Mouse (Mus musculus): ENCODE measurements around the gene Ehd1. TPM values are rescaled to one million over a fixed set of nuclear protein-coding genes. Genes with fewer than 3 reads are reported as not detected.

The Ehd1 gene
- polyA plus RNA-seq, 1 experiment: 96.3 TPM

DNA sequence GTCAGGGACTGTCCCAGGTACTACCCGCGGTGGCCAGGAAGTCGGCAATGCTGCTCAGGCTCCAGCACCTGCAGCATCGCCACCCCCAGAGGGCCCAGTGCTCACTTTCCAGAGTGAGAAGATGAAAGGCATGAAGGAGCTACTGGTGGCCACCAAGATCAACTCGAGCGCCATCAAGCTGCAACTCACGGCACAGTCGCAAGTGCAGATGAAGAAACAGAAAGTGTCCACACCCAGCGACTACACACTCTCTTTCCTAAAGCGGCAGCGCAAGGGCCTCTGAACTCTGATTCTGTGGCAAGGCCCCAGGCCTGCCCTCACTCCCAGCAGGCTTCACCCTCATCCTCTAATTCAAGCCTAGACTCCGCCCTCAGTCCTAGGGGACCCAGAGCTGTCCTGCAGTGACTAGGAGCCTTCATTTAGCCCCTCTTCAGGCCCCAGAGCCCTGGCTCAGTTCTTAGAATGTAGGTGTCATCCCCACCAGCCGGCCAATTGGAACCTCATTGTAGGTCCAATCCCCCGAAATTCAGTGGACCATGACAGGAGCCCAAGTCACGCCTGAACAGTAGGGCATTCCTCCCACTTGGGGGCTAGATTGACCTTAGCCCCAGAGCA is 63.5 kb downstream of the Ehd1 start:
- H3K4me1 ChIP-seq (ENCODE audit: control insufficient read depth, insufficient read depth, low read length): peaks cover 14% of the 10 kb centered on the region
- TF ChIP-seq CTCF (IDR thresholded peaks at IDR 0.05; ENCODE audit: low read depth, low read length) (no peak), POLR2A (IDR thresholded peaks at IDR 0.05; ENCODE audit: borderline replicate concordance, low read depth, low read length) (no peak)
- peak overlapping the region; percentile 34 for H3K27ac ChIP-seq (ENCODE audit: insufficient read depth, low read depth, low read length)
- peak overlapping the region; percentile 56 for H3K4me3 ChIP-seq (ENCODE audit: insufficient read depth, low read length)

- peaks cover 16% of the 10 kb centered on the region for H3K4me1 ChIP-seq (ENCODE audit: control insufficient read depth, insufficient read depth, low read length)
- TF ChIP-seq POLR2A (IDR thresholded peaks at IDR 0.05; ENCODE audit: borderline replicate concordance, low read depth, low read length): no peak
- no peak for TF ChIP-seq CTCF (IDR thresholded peaks at IDR 0.05; ENCODE audit: low read depth, low read length)
- peak within 1 kb of the TSS; percentile 34 for H3K27ac ChIP-seq (ENCODE audit: insufficient read depth, low read depth, low read length)
- H3K4me3 ChIP-seq (ENCODE audit: insufficient read depth, low read length): peak within 1 kb of the TSS; percentile 85
These were observed 64.3 kb downstream of the Ehd1 start, which contains the start of gene Map4k2 for GRCm38 (mm10) chr19:6340524-6341452. TSS of gene Map4k2 (plus strand) at chr19:6341135.

DNA sequence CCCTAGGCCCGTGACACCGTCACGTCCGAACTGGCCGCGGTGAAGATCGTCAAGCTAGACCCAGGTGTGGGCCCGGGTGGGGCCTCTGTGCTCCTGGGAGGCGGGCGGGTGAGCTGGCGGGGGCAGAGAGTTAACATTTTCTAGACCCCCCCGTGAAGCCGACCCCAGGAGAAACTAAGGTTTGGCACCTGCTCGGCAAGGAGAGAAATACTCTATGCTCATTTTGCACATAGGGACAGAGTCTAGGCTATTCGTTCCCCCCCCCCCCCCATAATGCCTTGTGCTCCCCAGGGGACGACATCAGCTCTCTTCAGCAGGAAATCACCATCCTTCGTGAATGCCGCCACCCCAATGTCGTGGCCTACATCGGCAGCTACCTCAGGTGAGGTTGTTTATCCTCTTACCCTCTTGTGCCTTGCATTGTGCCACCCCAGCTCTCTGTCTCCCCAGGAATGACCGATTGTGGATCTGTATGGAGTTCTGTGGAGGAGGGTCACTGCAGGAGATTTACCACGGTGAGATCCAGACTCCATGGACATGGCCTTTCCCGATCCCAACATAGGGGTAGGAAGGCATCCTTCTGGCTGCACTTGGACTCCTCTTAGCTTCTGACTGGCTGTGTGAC is 65.0 kb downstream of the Ehd1 start:
- no peak overlapping the region for H3K27ac ChIP-seq (ENCODE audit: insufficient read depth, low read depth, low read length)

DNA sequence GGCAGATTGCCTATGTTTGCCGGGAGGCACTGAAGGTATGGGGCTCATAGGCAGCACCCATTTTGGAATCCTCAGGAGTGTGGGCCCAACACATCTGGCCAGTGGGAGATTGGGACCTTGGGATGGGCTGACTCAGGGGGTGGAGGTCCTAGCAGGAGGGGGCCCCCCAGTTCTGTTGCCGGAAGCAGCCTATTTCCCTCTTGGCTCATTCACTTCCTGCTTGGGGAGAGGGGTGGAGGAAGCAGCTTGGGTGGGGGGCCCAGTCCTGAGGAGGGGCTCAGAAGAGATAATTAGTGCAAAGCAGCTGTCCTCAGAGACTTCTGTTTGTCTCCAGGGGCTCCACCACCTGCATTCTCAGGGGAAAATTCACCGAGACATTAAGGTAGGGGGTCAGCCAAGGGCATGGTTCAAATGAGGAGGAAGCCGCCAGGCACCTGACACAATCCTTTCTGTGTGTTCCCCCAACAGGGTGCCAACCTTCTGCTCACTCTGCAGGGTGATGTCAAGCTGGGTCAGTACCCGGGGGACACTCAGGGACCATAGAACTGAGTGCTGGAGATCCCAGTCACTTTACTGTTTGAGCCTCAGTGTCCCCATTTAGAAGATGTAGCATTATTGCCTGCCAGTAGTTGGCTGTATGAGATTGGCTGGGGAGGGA is 65.9 kb downstream of the Ehd1 start:
- H3K4me1 ChIP-seq (ENCODE audit: control insufficient read depth, insufficient read depth, low read length): peaks cover 13% of the 10 kb centered on the region
- H3K4me3 ChIP-seq (ENCODE audit: insufficient read depth, low read length): peak overlapping the region; percentile 85; the same call in 1 of the 2 replicates
- H3K27ac ChIP-seq (ENCODE audit: insufficient read depth, low read depth, low read length): no peak overlapping the region
- TF ChIP-seq CTCF (IDR thresholded peaks at IDR 0.05; ENCODE audit: low read depth, low read length) (no peak), POLR2A (IDR thresholded peaks at IDR 0.05; ENCODE audit: borderline replicate concordance, low read depth, low read length) (no peak)

More for the DNA sequence above, 65.0 kb downstream of the Ehd1 start:
- Histone ChIP-seq H3K4me3 (ENCODE audit: insufficient read depth, low read length) (peak overlapping the region; percentile 85), H3K4me1 (ENCODE audit: control insufficient read depth, insufficient read depth, low read length) (peaks cover 14% of the 10 kb centered on the region)
- TF ChIP-seq CTCF (IDR thresholded peaks at IDR 0.05; ENCODE audit: low read depth, low read length): no peak
- no peak for TF ChIP-seq POLR2A (IDR thresholded peaks at IDR 0.05; ENCODE audit: borderline replicate concordance, low read depth, low read length)

- Histone ChIP-seq H3K27ac (ENCODE audit: insufficient read depth, low read depth, low read length) (no peak overlapping the region), H3K4me1 (ENCODE audit: control insufficient read depth, insufficient read depth, low read length) (peaks cover 13% of the 10 kb centered on the region), H3K4me3 (ENCODE audit: insufficient read depth, low read length) (no peak overlapping the region)
- TF ChIP-seq CTCF (IDR thresholded peaks at IDR 0.05; ENCODE audit: low read depth, low read length): no peak
- no peak for TF ChIP-seq POLR2A (IDR thresholded peaks at IDR 0.05; ENCODE audit: borderline replicate concordance, low read depth, low read length)
These were observed 66.8 kb downstream of the Ehd1 start for GRCm38 (mm10) chr19:6343066-6343925.

- Histone ChIP-seq H3K4me1 (ENCODE audit: control insufficient read depth, insufficient read depth, low read length) (peaks cover 13% of the 10 kb centered on the region), H3K27ac (ENCODE audit: insufficient read depth, low read depth, low read length) (no peak overlapping the region), H3K4me3 (ENCODE audit: insufficient read depth, low read length) (no peak overlapping the region)
- TF ChIP-seq CTCF (IDR thresholded peaks at IDR 0.05; ENCODE audit: low read depth, low read length): no peak
- no peak for TF ChIP-seq POLR2A (IDR thresholded peaks at IDR 0.05; ENCODE audit: borderline replicate concordance, low read depth, low read length)
These were observed 67.5 kb downstream of the Ehd1 start for GRCm38 (mm10) chr19:6343996-6344395.

DNA sequence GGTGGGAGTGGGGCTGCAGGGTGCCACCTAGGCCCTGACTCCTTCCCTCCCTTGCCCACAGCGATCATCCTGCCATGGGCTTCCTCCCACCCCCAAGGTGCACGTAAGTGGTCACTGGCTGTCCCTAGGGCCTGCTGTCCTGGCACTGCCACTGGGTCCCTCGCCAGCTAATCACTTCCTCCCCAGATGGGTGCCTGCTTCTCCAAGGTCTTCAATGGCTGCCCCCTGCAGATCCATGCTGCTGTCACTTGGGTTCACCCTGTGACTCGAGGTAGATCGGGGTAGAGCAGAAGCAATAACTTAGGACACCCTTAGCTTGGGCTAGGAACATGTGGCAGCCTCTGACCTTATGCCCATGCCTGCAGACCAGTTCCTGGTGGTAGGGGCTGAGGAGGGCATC is 69.5 kb downstream of the Ehd1 start:
- Histone ChIP-seq H3K4me1 (ENCODE audit: control insufficient read depth, insufficient read depth, low read length) (peaks cover 5% of the 10 kb centered on the region; the same call in 1 of the 2 replicates), H3K27ac (ENCODE audit: insufficient read depth, low read depth, low read length) (no peak overlapping the region), H3K4me3 (ENCODE audit: insufficient read depth, low read length) (no peak overlapping the region)
- TF ChIP-seq CTCF (IDR thresholded peaks at IDR 0.05; ENCODE audit: low read depth, low read length) (no peak), POLR2A (IDR thresholded peaks at IDR 0.05; ENCODE audit: borderline replicate concordance, low read depth, low read length) (no peak)

DNA sequence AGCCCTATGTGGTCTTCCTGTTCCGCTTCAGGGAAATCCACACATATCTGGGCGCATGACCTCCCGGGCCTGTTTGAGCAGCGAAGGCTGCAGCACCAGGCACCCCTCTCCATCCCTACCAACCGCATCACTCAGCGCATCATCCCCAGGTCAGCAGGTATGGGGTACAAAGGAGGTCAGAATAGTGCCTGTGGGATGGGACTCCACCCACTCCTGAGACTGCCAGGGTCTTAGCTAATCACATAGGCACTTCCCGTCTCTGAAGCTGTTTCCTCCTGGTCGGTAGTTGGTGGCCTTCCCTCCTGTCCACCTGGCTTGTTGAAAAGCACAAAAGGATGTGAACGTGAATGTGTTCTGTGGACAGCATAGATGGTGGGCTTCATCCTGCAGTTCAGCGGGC is 70.1 kb downstream of the Ehd1 start:
- peaks cover 5% of the 10 kb centered on the region; the same call in 1 of the 2 replicates for H3K4me1 ChIP-seq (ENCODE audit: control insufficient read depth, insufficient read depth, low read length)
- H3K27ac ChIP-seq (ENCODE audit: insufficient read depth, low read depth, low read length): no peak overlapping the region
- no peak for TF ChIP-seq CTCF (IDR thresholded peaks at IDR 0.05; ENCODE audit: low read depth, low read length)
- no peak for TF ChIP-seq POLR2A (IDR thresholded peaks at IDR 0.05; ENCODE audit: borderline replicate concordance, low read depth, low read length)
- no peak overlapping the region for H3K4me3 ChIP-seq (ENCODE audit: insufficient read depth, low read length)

Measured in bone marrow macrophage, adult 2 months (primary cell).